Mouse (Mus musculus) G1E (cell line): Measurements from ENCODE around the gene Grhl3. TPM values are rescaled to one million over a fixed set of nuclear protein-coding genes. Genes with fewer than 3 reads are reported as not detected.
"Not testable (repeated sequence)": the region's sequence is repeated elsewhere in the genome, so short reads cannot be mapped to it uniquely, and the experiment has no call there.

Experiments used
- ATAC-seq: 2 replicates; pipeline ENCODE4 v1.8.0; 2016; ENCODE audit warnings: mild to moderate bottlenecking; ENCODE audit not compliant: insufficient number of reproducible peaks, poor library complexity, low FRiP score, severe bottlenecking; ENCODE audit errors: extremely low read depth
- DNase-seq: peaks from one replicate; pipeline ENCODE4 v3.0.0; 2012; ENCODE audit warnings: low spot score
- H3K27me3 ChIP-seq: 2 replicates; pipeline ENCODE4 v1.6.1; 2012; ENCODE audit warnings: mild to moderate bottlenecking, low read length, inconsistent platforms; ENCODE audit not compliant: insufficient read depth
- H3K36me3 ChIP-seq: replicated peaks from 2 replicates; pipeline ENCODE3; 2012; ENCODE audit warnings: mild to moderate bottlenecking, inconsistent platforms
- H3K4me1 ChIP-seq: 2 replicates; pipeline ENCODE4 v1.6.1; 2012; ENCODE audit warnings: low read depth, low read length, inconsistent platforms, mixed read lengths; ENCODE audit not compliant: insufficient read depth
- H3K4me3 ChIP-seq: 2 replicates; pipeline ENCODE4 v1.5.1; 2012; ENCODE audit warnings: low read depth, mild to moderate bottlenecking, inconsistent platforms, low read length, moderate library complexity, mixed read lengths
- H3K9me3 ChIP-seq: replicated peaks from 2 replicates; pipeline ENCODE4 v1.6.1; 2012; ENCODE audit warnings: inconsistent platforms
- CTCF ChIP-seq: IDR thresholded peaks from 2 replicates; pipeline ENCODE4 v1.5.1; 2012; ENCODE audit warnings: low read depth, low read length, inconsistent platforms, mixed read lengths
- GATA1 ChIP-seq: IDR thresholded peaks from 2 replicates; pipeline ENCODE4 v1.6.1; 2012; ENCODE audit warnings: borderline replicate concordance, low read length, inconsistent platforms, mixed read lengths
- GATA2 ChIP-seq: IDR thresholded peaks from 2 replicates; pipeline ENCODE4 v1.6.1; 2012; ENCODE audit warnings: low read depth, low read length, inconsistent platforms, borderline replicate concordance
- POLR2AphosphoS5 ChIP-seq: IDR thresholded peaks from 2 replicates; pipeline ENCODE4 v1.6.1; 2012; ENCODE audit warnings: low read depth, low read length, inconsistent platforms; ENCODE audit not compliant: insufficient replicate concordance
- TAL1 ChIP-seq: conservative IDR thresholded peaks from 2 replicates; pipeline ENCODE4 v1.6.1; 2012; ENCODE audit warnings: low read depth, low read length, inconsistent platforms, mixed read lengths
- polyA plus RNA-seq: library from polyadenylated mRNA; stranded (reverse); fragments of >175 nt; gene quantifications from 2 replicates; pipeline ENCODE4 v1.2.3, GENCODE M21; 2012
- total RNA-seq, 2 experiments: library from RNA; stranded (forward) in 1 of 2; stranded (reverse) in 1 of 2; fragments of 200-1000 nt in 1 of 2; fragments of >200 nt in 1 of 2; fragmentation: Nextera tagmentation in 1 of 2; gene quantifications; 2 replicates each; pipeline ENCODE4 v1.2.3; 2014 to 2017

Grhl3 gene
- total RNA-seq (2014; fragmentation: Nextera tagmentation) (not detected in 2 replicates), total RNA-seq (2017) (0.06 TPM in 1 of 2 replicates, not detected in the other), polyA plus RNA-seq (not detected in 2 replicates)

- Histone ChIP-seq H3K4me1 (peaks cover 17% of the 10 kb centered on the region), H3K9me3 (no peaks in the 10 kb centered on the region), H3K36me3 (no peaks in the 10 kb centered on the region), H3K27me3 (peaks cover 30% of the 10 kb centered on the region), H3K4me3 (no peak within 1 kb of the TSS)
- ATAC-seq = no peak
- no peak for DNase-seq
- TF ChIP-seq GATA1 (no peak), CTCF (no peak)
Measured at GRCm38 (mm10) chr4:135573251-135573808, at the start of gene Grhl3. Grhl3 (minus strand) TSS chr4:135573630.

GRCm38 (mm10) chr4:135622290-135622689, 48.9 kb upstream of the Grhl3 start:
- ATAC-seq (no peak), DNase-seq (no peak)
- H3K9me3 ChIP-seq = no peaks in the 10 kb centered on the region; the same call in 1 of the 2 replicates
- H3K27me3 ChIP-seq = no peaks in the 10 kb centered on the region
- no peaks in the 10 kb centered on the region for H3K4me1 ChIP-seq
- no peak for TF ChIP-seq CTCF
- no peak for TF ChIP-seq GATA2
- no peak for TF ChIP-seq POLR2AphosphoS5
- no peak for TF ChIP-seq TAL1
- TF ChIP-seq GATA1 = no peak
- no peak overlapping the region for H3K4me3 ChIP-seq
- H3K36me3 ChIP-seq = no peaks in the 10 kb centered on the region

- DNase-seq = no peak
- H3K4me3 ChIP-seq = no peak overlapping the region
- no peaks in the 10 kb centered on the region; the same call in 1 of the 2 replicates for H3K27me3 ChIP-seq
- H3K9me3 ChIP-seq = no peaks in the 10 kb centered on the region; the same call in 1 of the 2 replicates
- TF ChIP-seq TAL1 (no peak), GATA2 (no peak), CTCF (no peak), POLR2AphosphoS5 (no peak), GATA1 (no peak)
- H3K36me3 ChIP-seq = no peaks in the 10 kb centered on the region
- no peaks in the 10 kb centered on the region for H3K4me1 ChIP-seq
- ATAC-seq = no peak
Measured at GRCm38 (mm10) chr4:135620461-135620860, 47.0 kb upstream of the Grhl3 start.

- H3K4me1 ChIP-seq = no peaks in the 10 kb centered on the region
Measured at GRCm38 (mm10) chr4:135617783-135618470, 44.5 kb upstream of the Grhl3 start.

GRCm38 (mm10) chr4:135617038-135617437, 43.6 kb upstream of the Grhl3 start:
- no peak for TF ChIP-seq CTCF
- TF ChIP-seq TAL1 = no peak
- TF ChIP-seq POLR2AphosphoS5 = no peak
- no peak for TF ChIP-seq GATA1
- TF ChIP-seq GATA2 = no peak
- Histone ChIP-seq H3K4me1 (no peaks in the 10 kb centered on the region), H3K36me3 (no peaks in the 10 kb centered on the region), H3K9me3 (no peaks in the 10 kb centered on the region; the same call in 1 of the 2 replicates), H3K27me3 (no peaks in the 10 kb centered on the region; the same call in 1 of the 2 replicates), H3K4me3 (no peak overlapping the region)
- ATAC-seq (no peak), DNase-seq (no peak)

More at GRCm38 (mm10) chr4:135617783-135618470, 44.5 kb upstream of the Grhl3 start:
- no peaks in the 10 kb centered on the region for H3K36me3 ChIP-seq
- TF ChIP-seq POLR2AphosphoS5 (no peak), GATA2 (no peak), CTCF (no peak), GATA1 (no peak), TAL1 (no peak)
- H3K9me3 ChIP-seq = no peaks in the 10 kb centered on the region; the same call in 1 of the 2 replicates
- DNase-seq = no peak
- H3K4me3 ChIP-seq = no peak overlapping the region
- H3K27me3 ChIP-seq = no peaks in the 10 kb centered on the region; the same call in 1 of the 2 replicates
- ATAC-seq = no peak

- not testable (repeated sequence) for H3K4me3 ChIP-seq, DNase-seq, ATAC-seq, H3K36me3 ChIP-seq, H3K4me1 ChIP-seq, H3K27me3 ChIP-seq
- peaks cover 13% of the 10 kb centered on the region for H3K9me3 ChIP-seq
Measured at GRCm38 (mm10) chr4:135615307-135615706, 41.9 kb upstream of the Grhl3 start.

- no peaks in the 10 kb centered on the region for H3K36me3 ChIP-seq
- TF ChIP-seq GATA2 (no peak), POLR2AphosphoS5 (no peak), CTCF (no peak), GATA1 (no peak), TAL1 (no peak)
- H3K4me3 ChIP-seq = no peak overlapping the region
- no peaks in the 10 kb centered on the region for H3K4me1 ChIP-seq
- no peak for ATAC-seq
- H3K27me3 ChIP-seq = 0 out of 2 replicates have a peak, but pooled peaks cover 6% of the 10 kb centered on the region
- peaks cover 13% of the 10 kb centered on the region for H3K9me3 ChIP-seq
- DNase-seq = no peak
Measured at GRCm38 (mm10) chr4:135609986-135610385, 36.6 kb upstream of the Grhl3 start.
